Mouse (Mus musculus) adrenal gland, postnatal 14 days (tissue): ENCODE data around the gene Fam198b. TPM values are rescaled to one million over a fixed set of nuclear protein-coding genes. Genes with fewer than 3 reads are reported as not detected.
A peak's percentile ranks its signal among the peaks of the same experiment; 100 is the strongest.
"Not testable (repeated sequence)": the region's sequence is repeated elsewhere in the genome, so short reads cannot be mapped to it uniquely, and the experiment has no call there.

ENCODE experiments used
- DNase-seq: peaks from one replicate; pipeline ENCODE4 v3.0.0; 2021; ENCODE audit warnings: mixed read lengths
- total RNA-seq: library from RNA; stranded (reverse); gene quantifications from 2 replicates; pipeline ENCODE4 v1.2.3, GENCODE M21; 2021

Fam198b gene
- total RNA-seq, 1 experiment from 2014 or later: 27.3 TPM

- no peak for DNase-seq
Measured at GRCm38 (mm10) chr3:79925950-79926697, 41.8 kb downstream of the Fam198b start.

GRCm38 (mm10) chr3:79927050-79927449 is 42.7 kb downstream of the Fam198b start:
- no peak for DNase-seq

GRCm38 (mm10) chr3:79928409-79928808 is 44.1 kb downstream of the Fam198b start:
- DNase-seq: no peak

GRCm38 (mm10) chr3:79930141-79930744 is 45.9 kb downstream of the Fam198b start:
- DNase-seq: no peak

GRCm38 (mm10) chr3:79936213-79936612 is 51.9 kb downstream of the Fam198b start:
- peak; percentile 11 for DNase-seq

GRCm38 (mm10) chr3:79936730-79937447 is 52.6 kb downstream of the Fam198b start:
- DNase-seq: no peak

GRCm38 (mm10) chr3:79947736-79948135 is 63.4 kb downstream of the Fam198b start:
- peak; percentile 14 for DNase-seq

- no peak for DNase-seq
Measured at GRCm38 (mm10) chr3:79948151-79948550, 63.8 kb downstream of the Fam198b start.

- peak; percentile 22 for DNase-seq
Measured at GRCm38 (mm10) chr3:79953164-79953759, 68.9 kb downstream of the Fam198b start.

- no peak for DNase-seq
Measured at GRCm38 (mm10) chr3:79955262-79955661, 70.9 kb downstream of the Fam198b start.

- no peak for DNase-seq
Measured at GRCm38 (mm10) chr3:79956792-79957191, 72.5 kb downstream of the Fam198b start.

- no peak for DNase-seq
Measured at GRCm38 (mm10) chr3:79957752-79958151, 73.4 kb downstream of the Fam198b start.

- DNase-seq: no peak
Measured at GRCm38 (mm10) chr3:79966709-79967108, 82.4 kb downstream of the Fam198b start.

- DNase-seq: no peak
Measured at GRCm38 (mm10) chr3:79967346-79967745, 83.0 kb downstream of the Fam198b start.

- no peak for DNase-seq
Measured at GRCm38 (mm10) chr3:79968426-79968825, 84.1 kb downstream of the Fam198b start.

- DNase-seq: not testable (repeated sequence)
Measured at GRCm38 (mm10) chr3:79969536-79969935, 85.2 kb downstream of the Fam198b start.

GRCm38 (mm10) chr3:79970070-79970469 is 85.7 kb downstream of the Fam198b start:
- no peak for DNase-seq

- DNase-seq: no peak
Measured at GRCm38 (mm10) chr3:79970498-79970897, 86.2 kb downstream of the Fam198b start.

- DNase-seq: no peak
Measured at GRCm38 (mm10) chr3:79971542-79971941, 87.2 kb downstream of the Fam198b start.

- DNase-seq: peak; percentile 41
Measured at GRCm38 (mm10) chr3:79976786-79977185, 92.5 kb downstream of the Fam198b start.

- peak; percentile 32 for DNase-seq
Measured at GRCm38 (mm10) chr3:79977656-79978450, 93.5 kb downstream of the Fam198b start.

GRCm38 (mm10) chr3:79980714-79981113 is 96.4 kb downstream of the Fam198b start:
- DNase-seq: no peak
